Mouse (Mus musculus): ENCODE results near the gene Chd5. TPM values are rescaled to one million over a fixed set of nuclear protein-coding genes. Genes with fewer than 3 reads are reported as not detected.

The Chd5 gene
- polyA plus RNA-seq, 1 experiment: 0.99 TPM

DNA sequence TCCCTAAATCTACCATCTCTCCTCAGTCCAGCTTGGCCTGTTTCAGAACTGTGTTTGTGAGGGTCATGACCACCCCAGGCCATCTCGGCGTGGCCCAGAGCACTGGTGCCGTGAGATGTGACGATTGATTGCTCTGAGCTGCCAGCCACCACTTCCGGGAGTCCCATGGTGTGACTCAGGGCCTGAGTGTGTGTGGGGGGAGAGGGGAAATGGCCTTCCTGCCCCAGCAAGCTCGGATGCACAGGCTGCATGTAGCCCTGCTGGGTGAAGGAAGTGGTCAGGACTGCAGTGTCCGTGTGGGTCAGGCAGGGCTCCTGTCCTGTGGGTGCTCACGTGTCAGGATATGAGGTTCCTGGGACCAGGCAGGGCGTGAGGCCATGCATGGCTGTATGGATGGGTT lies 23.7 kb downstream of the Chd5 start:
- 30% methylated on average over 9 of the region's 9 CpGs for WGBS
- TF ChIP-seq CTCF (IDR thresholded peaks at IDR 0.05; ENCODE audit: insufficient read depth, low read length) (no peak), POLR2A (IDR thresholded peaks at IDR 0.05; ENCODE audit: borderline replicate concordance, extremely low read depth, low read depth, low read length) (no peak)
- DNase-seq: no peak
- Histone ChIP-seq H3K4me3 (replicated peaks; ENCODE audit: extremely low read depth, low read depth, low read length) (no peak overlapping the region), H3K4me1 (ENCODE audit: control insufficient read depth, insufficient read depth, low read length) (0 out of 2 replicates have a peak, but pooled peaks cover 3% of the 10 kb centered on the region)

DNA sequence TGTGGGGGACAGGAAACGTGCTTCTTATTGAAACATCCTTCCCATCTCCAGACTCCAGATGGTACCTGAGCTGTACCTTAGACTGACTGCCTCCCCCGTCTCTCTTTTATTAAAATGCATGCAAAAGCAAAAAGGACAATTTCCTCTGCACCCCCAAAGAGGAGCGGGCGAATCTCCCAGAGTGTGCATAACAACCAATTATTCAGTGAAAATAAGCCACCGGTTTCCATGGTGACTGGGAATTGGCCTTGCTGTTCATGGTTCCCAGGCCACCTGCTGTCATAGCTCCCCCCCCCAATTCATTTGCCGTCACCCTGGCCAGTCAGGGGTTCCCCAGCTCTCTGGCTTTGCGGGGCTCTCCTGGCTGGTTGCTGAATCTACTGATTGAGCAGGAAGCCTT lies 26.8 kb downstream of the Chd5 start:
- Histone ChIP-seq H3K4me3 (replicated peaks; ENCODE audit: extremely low read depth, low read depth, low read length) (no peak overlapping the region), H3K4me1 (ENCODE audit: control insufficient read depth, insufficient read depth, low read length) (0 out of 2 replicates have a peak, but pooled peaks cover 3% of the 10 kb centered on the region)
- WGBS: 66% methylated on average over 7 of the region's 7 CpGs
- no peak for TF ChIP-seq POLR2A (IDR thresholded peaks at IDR 0.05; ENCODE audit: borderline replicate concordance, extremely low read depth, low read depth, low read length)
- TF ChIP-seq CTCF (IDR thresholded peaks at IDR 0.05; ENCODE audit: insufficient read depth, low read length): no peak
- DNase-seq: no peak

DNA sequence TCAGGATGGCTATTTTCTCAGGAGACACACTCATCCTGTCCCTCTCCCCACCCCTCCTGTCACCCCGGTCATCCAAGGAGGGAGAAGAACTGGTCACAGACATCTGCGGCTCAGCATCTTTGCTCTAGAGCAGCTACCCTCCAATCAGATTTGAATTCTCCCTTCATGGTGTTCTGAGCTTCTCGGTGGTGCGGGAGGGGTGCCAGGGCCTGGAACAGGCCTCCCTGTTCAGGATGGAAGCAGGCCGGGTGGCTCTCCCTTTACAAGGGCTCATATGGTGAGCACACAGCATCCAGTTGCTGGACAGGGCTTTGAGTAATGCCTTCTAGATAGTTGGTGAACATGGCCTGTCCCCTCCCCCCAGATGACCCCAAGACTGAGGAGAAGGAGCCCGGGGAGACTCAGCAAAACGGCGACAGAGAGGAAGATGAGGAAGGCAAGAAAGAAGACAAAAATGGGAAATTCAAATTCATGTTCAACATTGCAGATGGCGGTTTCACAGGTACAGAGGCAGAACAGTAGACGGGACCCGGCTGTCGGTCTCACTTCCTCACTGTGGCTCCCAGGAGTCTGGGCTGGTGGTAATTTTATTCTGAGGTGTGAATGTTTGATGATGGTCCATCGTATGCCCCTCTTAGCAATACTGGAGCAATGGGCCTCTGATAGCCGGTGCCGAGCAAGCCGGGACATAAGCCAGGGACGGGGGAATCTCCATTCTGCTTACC lies 44.2 kb downstream of the Chd5 start:
- WGBS: 77% methylated on average over 17 of the region's 17 CpGs
- TF ChIP-seq CTCF (IDR thresholded peaks at IDR 0.05; ENCODE audit: insufficient read depth, low read length): no peak
- Histone ChIP-seq H3K4me3 (replicated peaks; ENCODE audit: extremely low read depth, low read depth, low read length) (no peak overlapping the region), H3K4me1 (ENCODE audit: control insufficient read depth, insufficient read depth, low read length) (no peaks in the 10 kb centered on the region)
- no peak for DNase-seq

DNA sequence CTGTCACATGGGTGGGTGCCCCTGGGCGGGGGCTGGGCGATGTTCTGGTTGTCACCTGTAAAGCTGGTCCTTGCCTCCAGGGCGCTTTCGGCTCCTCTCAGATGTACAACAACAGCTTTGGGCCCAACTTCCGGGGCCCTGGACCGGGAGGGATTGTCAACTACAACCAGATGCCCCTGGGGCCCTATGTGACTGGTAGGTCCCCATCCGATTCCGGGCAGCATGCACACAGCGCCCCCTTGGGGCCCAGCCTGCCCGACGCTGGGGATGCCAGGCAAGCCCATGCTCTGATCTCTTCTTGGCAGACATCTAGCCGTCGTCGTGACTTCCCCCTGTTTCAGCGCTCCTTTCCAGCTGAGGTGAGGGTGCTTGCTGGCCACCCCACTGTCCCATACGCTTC lies 47.2 kb downstream of the Chd5 start:
- TF ChIP-seq POLR2A (IDR thresholded peaks at IDR 0.05; ENCODE audit: borderline replicate concordance, extremely low read depth, low read depth, low read length): no peak
- peak; percentile 35; the same call in 1 of the 2 replicates for TF ChIP-seq CTCF (IDR thresholded peaks at IDR 0.05; ENCODE audit: insufficient read depth, low read length)
- no peaks in the 10 kb centered on the region for H3K4me1 ChIP-seq (ENCODE audit: control insufficient read depth, insufficient read depth, low read length)
- peak; percentile 13 for DNase-seq
- H3K4me3 ChIP-seq (replicated peaks; ENCODE audit: extremely low read depth, low read depth, low read length): no peak overlapping the region
- 57% methylated on average over 16 of the region's 16 CpGs for WGBS

DNA sequence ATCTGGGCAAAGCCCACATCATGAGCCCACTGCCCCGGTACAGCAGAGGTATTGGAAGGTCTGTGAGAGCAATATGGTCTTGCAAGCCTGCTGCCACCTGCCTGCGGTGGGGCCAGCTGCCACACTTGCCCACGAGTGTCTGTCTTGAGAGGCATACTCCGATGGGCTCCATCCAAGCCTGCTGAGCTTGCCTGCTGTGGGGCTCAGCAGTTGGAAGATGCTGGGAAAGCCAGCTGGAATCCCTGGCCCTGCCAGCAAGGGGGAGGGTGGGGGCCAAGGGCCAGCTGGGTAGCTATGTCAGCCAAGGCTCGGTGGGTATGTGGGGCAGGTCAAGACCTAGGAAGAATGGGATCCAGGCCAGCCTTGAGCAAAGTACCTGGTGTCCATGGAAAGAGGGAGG lies 53.7 kb downstream of the Chd5 start:
- TF ChIP-seq CTCF (IDR thresholded peaks at IDR 0.05; ENCODE audit: insufficient read depth, low read length) (no peak), POLR2A (IDR thresholded peaks at IDR 0.05; ENCODE audit: borderline replicate concordance, extremely low read depth, low read depth, low read length) (no peak)
- WGBS: 70% methylated on average over 5 of the region's 5 CpGs
- H3K4me1 ChIP-seq (ENCODE audit: control insufficient read depth, insufficient read depth, low read length): no peaks in the 10 kb centered on the region
- no peak for DNase-seq
- no peak overlapping the region for H3K4me3 ChIP-seq (replicated peaks; ENCODE audit: extremely low read depth, low read depth, low read length)

DNA sequence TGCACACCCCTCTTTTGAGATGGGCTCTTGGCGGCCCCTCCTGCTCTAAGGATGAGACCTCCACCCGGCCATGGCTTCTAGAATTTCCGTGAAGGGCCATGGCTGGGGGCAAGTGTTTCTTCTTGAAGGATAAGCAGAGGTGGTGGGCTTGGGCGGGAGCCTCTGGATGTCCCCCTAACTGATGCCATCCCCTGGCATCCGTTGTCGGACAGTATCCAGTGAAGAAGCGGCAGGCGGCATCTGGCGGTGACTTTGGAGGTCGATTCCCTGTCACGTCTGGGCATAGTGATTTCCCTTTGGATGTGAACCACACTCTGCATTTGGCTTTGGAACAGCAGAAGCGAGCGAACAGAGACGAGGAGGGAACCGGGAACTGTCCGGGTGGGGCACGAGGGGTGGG lies 54.2 kb downstream of the Chd5 start:
- Histone ChIP-seq H3K4me1 (ENCODE audit: control insufficient read depth, insufficient read depth, low read length) (no peaks in the 10 kb centered on the region), H3K4me3 (replicated peaks; ENCODE audit: extremely low read depth, low read depth, low read length) (no peak overlapping the region)
- no peak for TF ChIP-seq CTCF (IDR thresholded peaks at IDR 0.05; ENCODE audit: insufficient read depth, low read length)
- TF ChIP-seq POLR2A (IDR thresholded peaks at IDR 0.05; ENCODE audit: borderline replicate concordance, extremely low read depth, low read depth, low read length): no peak
- 78% methylated on average over 17 of the region's 17 CpGs for WGBS
- DNase-seq: no peak

DNA sequence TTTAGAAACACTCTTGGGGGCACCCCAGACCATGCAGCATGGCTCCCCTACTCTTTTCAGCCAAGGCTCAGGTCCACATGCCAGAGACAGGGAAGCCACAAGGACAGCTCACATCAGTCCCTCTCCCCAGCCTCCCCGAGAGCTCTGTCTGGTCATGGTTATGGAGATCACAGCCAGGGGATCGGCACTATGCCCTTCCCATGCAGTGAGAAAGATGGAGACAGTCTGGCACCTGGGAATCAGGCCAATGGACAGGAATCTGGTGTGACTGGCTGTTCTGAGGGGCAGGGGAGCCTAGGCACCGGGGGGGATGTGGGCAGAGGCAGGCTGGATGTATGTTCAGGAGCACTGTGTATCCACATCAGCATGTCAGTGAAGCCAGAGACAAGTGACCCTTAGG lies 60.5 kb downstream of the Chd5 start:
- DNase-seq: no peak
- TF ChIP-seq CTCF (IDR thresholded peaks at IDR 0.05; ENCODE audit: insufficient read depth, low read length) (no peak), POLR2A (IDR thresholded peaks at IDR 0.05; ENCODE audit: borderline replicate concordance, extremely low read depth, low read depth, low read length) (no peak)
- Histone ChIP-seq H3K4me3 (replicated peaks; ENCODE audit: extremely low read depth, low read depth, low read length) (no peak overlapping the region), H3K4me1 (ENCODE audit: control insufficient read depth, insufficient read depth, low read length) (no peaks in the 10 kb centered on the region)
- WGBS: 71% methylated on average over 3 of the region's 3 CpGs

DNA sequence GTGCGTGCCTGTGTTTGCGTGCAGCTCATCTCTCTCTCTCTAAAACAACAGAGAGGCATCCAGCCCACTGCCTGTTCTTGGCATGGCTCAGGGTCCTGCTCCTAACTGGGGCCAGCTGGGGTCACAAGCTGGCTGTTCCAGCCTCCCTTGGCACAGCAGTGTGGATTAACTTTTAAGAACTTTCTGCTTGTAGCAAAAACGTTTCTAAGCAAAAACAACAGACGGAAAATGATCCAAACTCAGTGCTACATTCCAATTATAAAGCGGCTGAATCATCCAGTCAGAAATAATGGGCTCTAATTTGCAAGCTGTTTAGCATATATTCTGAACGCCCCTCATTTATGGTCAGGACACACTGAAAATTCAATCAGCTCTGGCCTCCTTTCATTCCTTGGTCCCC lies 66.7 kb downstream of the Chd5 start:
- WGBS: 66% methylated on average over 6 of the region's 6 CpGs

DNA sequence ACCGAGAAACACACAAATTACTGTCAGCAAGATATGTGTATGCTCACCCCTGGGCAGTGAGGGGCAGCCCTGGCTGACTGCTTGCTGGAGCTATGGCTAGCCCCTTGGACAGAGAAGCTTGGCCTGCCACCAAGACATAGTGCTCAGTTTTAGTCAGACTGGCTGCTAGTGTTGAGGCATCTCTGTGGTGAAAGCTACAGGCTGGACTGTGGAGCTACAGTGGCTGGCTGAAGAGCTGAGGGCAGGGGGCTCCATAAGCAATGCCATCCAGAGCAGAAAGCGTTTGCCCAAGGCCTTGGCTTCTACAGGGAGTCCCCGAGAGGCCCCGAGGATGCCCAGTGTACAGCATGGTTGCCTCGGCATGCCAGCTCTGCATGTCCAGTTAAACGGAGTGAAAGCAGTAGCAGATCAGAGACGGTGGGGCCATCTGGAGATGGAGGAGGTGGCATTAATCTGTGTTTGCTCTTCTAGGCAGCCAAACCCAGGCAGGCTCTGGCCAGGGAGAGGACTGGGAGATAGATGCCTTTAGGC lies 67.3 kb downstream of the Chd5 start:
- no peak overlapping the region for H3K4me3 ChIP-seq (replicated peaks; ENCODE audit: extremely low read depth, low read depth, low read length)
- TF ChIP-seq CTCF (IDR thresholded peaks at IDR 0.05; ENCODE audit: insufficient read depth, low read length) (no peak), POLR2A (IDR thresholded peaks at IDR 0.05; ENCODE audit: borderline replicate concordance, extremely low read depth, low read depth, low read length) (no peak)
- DNase-seq: no peak
- WGBS: 71% methylated on average over 7 of the region's 7 CpGs
- no peaks in the 10 kb centered on the region for H3K4me1 ChIP-seq (ENCODE audit: control insufficient read depth, insufficient read depth, low read length)

More for the DNA sequence above, 66.7 kb downstream of the Chd5 start:
- TF ChIP-seq CTCF (IDR thresholded peaks at IDR 0.05; ENCODE audit: insufficient read depth, low read length): no peak
- no peak for TF ChIP-seq POLR2A (IDR thresholded peaks at IDR 0.05; ENCODE audit: borderline replicate concordance, extremely low read depth, low read depth, low read length)
- no peak for DNase-seq
- Histone ChIP-seq H3K4me1 (ENCODE audit: control insufficient read depth, insufficient read depth, low read length) (no peaks in the 10 kb centered on the region), H3K4me3 (replicated peaks; ENCODE audit: extremely low read depth, low read depth, low read length) (no peak overlapping the region)

DNA sequence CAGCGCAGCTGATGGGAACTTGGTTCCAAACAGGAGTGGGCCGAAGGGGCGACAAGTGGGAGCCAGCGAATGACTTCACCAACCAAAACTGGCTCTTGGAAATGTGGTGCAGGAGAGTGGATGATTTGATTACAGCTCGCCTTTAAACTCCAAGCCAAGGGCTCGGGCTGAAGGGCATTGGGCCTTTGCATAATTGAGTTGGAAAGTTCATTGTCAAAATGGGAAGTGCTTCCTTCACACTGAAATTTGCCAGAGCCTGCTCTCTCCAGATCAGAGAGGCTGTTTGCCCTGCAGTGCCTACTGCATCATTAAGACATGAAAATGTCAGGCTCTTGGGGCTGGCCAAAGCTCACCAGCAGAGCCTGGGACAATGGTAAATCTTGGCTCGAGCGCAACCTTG lies 68.1 kb downstream of the Chd5 start:
- Histone ChIP-seq H3K4me3 (replicated peaks; ENCODE audit: extremely low read depth, low read depth, low read length) (no peak overlapping the region), H3K4me1 (ENCODE audit: control insufficient read depth, insufficient read depth, low read length) (no peaks in the 10 kb centered on the region)
- 75% methylated on average over 8 of the region's 8 CpGs for WGBS
- DNase-seq: no peak
- TF ChIP-seq POLR2A (IDR thresholded peaks at IDR 0.05; ENCODE audit: borderline replicate concordance, extremely low read depth, low read depth, low read length): no peak
- no peak for TF ChIP-seq CTCF (IDR thresholded peaks at IDR 0.05; ENCODE audit: insufficient read depth, low read length)

Measured in lung, adult 2 months (tissue).